Mouse (Mus musculus) hindbrain, embryonic 14.5 days (tissue): ENCODE results near the gene Mdm4. TPM values are rescaled to one million over a fixed set of nuclear protein-coding genes. Genes with fewer than 3 reads are reported as not detected.

Experiments used
- ATAC-seq: fragments of 200-750 bp; cut with Nextera tagmentation; 2 replicates; pipeline ENCODE4 v1.8.0; 2017; ENCODE audit warnings: moderate number of reproducible peaks, mild to moderate bottlenecking, moderate TSS enrichment, moderate library complexity; ENCODE audit not compliant: low FRiP score
- DNase-seq: peaks from one replicate; pipeline ENCODE4 v3.0.0-alpha.2; 2015; ENCODE audit warnings: low spot score
- H3K27ac ChIP-seq: fragments of 300-500 bp; sonication (generic); 2 replicates; pipeline ENCODE4 v1.5.1; 2014; ENCODE audit warnings: mild to moderate bottlenecking, moderate library complexity
- H3K27me3 ChIP-seq: fragments of 300-500 bp; sonication (generic); 2 replicates; pipeline ENCODE4 v1.6.1; 2014; ENCODE audit warnings: mild to moderate bottlenecking, low read length, mixed read lengths; ENCODE audit not compliant: control insufficient read depth, insufficient read depth
- H3K36me3 ChIP-seq: fragments of 300-500 bp; sonication (generic); replicated peaks from 2 replicates; pipeline ENCODE4 v1.6.1; 2014; ENCODE audit not compliant: control insufficient read depth, insufficient read depth
- H3K4me1 ChIP-seq: fragments of 300-500 bp; sonication (generic); replicated peaks from 2 replicates; pipeline ENCODE4 v1.6.1; 2014; ENCODE audit warnings: antibody characterized with exemption, low read length, mixed read lengths; ENCODE audit not compliant: control insufficient read depth, insufficient read depth
- H3K4me2 ChIP-seq: fragments of 300-500 bp; sonication (generic); replicated peaks from 2 replicates; pipeline ENCODE4 v1.6.1; 2014; ENCODE audit warnings: mild to moderate bottlenecking, moderate library complexity
- H3K4me3 ChIP-seq: fragments of 300-500 bp; sonication (generic); replicated peaks from 2 replicates; pipeline ENCODE4 v1.5.1; 2014; ENCODE audit warnings: mild to moderate bottlenecking, low read length
- H3K9ac ChIP-seq: fragments of 300-500 bp; sonication (generic); 2 replicates; pipeline ENCODE4 v1.6.1; 2014
- H3K9me3 ChIP-seq: fragments of 300-500 bp; sonication (generic); 2 replicates; pipeline ENCODE4 v1.6.1; 2016; ENCODE audit warnings: low read length; ENCODE audit not compliant: control insufficient read depth
- WGBS: fragments of 180-500 bp; shearing (Covaris S2); extraction: QIAGEN DNeasy Blood & Tissue Kit; methylation state at CpG from one replicate; pipeline ENCODE4 v1.1.7; 2014; 5-methylcytosine and 5-hydroxymethylcytosine counted together
- polyA plus RNA-seq: library from polyadenylated mRNA; unstranded; fragments of >200 nt; fragmentation: Nextera tagmentation; extraction: Ambion mirVana; gene quantifications from 2 replicates; pipeline ENCODE4 v1.2.1, GENCODE M21; 2014

The Mdm4 gene
- polyA plus RNA-seq, 1 experiment from 2014 or later: 51.8 TPM

DNA sequence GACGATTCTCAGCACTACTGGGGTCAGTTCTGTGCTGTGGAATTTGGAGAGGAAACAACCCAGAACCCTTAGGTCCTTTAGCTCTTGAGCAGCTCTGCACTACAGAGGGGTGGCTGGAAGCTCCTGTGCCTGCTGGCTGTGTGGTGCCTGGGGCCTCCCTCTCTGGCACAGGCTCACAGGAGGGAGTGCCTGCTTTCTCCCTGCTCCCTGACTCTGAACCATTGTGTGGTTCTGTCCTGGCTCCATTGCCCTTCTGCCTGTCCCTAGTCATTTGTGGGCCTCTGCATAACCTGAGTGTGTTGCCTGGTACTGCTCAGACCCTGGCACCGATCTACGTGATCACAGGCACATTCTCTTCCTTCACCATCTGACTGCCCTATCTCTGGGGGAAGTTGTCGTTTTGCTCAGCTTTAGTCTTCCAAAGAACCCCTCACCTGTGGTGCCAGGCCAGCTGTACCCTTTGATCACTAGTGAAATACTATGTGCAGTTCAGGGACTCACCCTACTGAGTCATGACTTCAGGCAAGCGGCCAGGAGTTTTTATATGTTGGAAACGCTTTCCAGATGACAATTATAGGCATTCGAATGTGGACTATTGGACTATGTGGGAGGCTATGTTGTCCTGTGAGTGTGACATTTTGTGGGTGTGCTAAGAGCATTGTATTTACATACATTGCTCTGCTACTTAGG is 27.1 kb upstream of the Mdm4 start:
- H3K4me3 ChIP-seq: no peak overlapping the region
- H3K27ac ChIP-seq: no peak overlapping the region
- peak; percentile 46; the same call in 1 of the 2 replicates for ATAC-seq
- no peaks in the 10 kb centered on the region for H3K27me3 ChIP-seq
- peaks cover 6% of the 10 kb centered on the region; the same call in 1 of the 2 replicates for H3K36me3 ChIP-seq
- H3K4me2 ChIP-seq: no peak overlapping the region
- H3K9me3 ChIP-seq: no peaks in the 10 kb centered on the region
- DNase-seq: no peak
- H3K4me1 ChIP-seq: peaks cover 21% of the 10 kb centered on the region
- no peak overlapping the region for H3K9ac ChIP-seq
- WGBS: 66% methylated on average over 7 of the region's 7 CpGs

- no peak overlapping the region for H3K27ac ChIP-seq
- 82% methylated on average over 8 of the region's 8 CpGs for WGBS
- no peak overlapping the region for H3K9ac ChIP-seq
- no peak overlapping the region for H3K4me2 ChIP-seq
- H3K4me1 ChIP-seq: peaks cover 28% of the 10 kb centered on the region
- no peaks in the 10 kb centered on the region for H3K36me3 ChIP-seq
- H3K4me3 ChIP-seq: no peak overlapping the region
- H3K27me3 ChIP-seq: no peaks in the 10 kb centered on the region
- ATAC-seq: no peak
- H3K9me3 ChIP-seq: no peaks in the 10 kb centered on the region
- no peak for DNase-seq
Observed at GRCm38 (mm10) chr1:133054326-133054725, 24.0 kb upstream of the Mdm4 start.

GRCm38 (mm10) chr1:133053034-133053433 is 22.7 kb upstream of the Mdm4 start:
- ATAC-seq (no peak), DNase-seq (no peak)
- Histone ChIP-seq H3K27ac (no peak overlapping the region), H3K4me1 (peaks cover 38% of the 10 kb centered on the region), H3K36me3 (no peaks in the 10 kb centered on the region), H3K27me3 (no peaks in the 10 kb centered on the region), H3K9me3 (no peaks in the 10 kb centered on the region), H3K9ac (no peak overlapping the region), H3K4me3 (no peak overlapping the region), H3K4me2 (no peak overlapping the region)
- 59% methylated on average over 5 of the region's 5 CpGs for WGBS

DNA sequence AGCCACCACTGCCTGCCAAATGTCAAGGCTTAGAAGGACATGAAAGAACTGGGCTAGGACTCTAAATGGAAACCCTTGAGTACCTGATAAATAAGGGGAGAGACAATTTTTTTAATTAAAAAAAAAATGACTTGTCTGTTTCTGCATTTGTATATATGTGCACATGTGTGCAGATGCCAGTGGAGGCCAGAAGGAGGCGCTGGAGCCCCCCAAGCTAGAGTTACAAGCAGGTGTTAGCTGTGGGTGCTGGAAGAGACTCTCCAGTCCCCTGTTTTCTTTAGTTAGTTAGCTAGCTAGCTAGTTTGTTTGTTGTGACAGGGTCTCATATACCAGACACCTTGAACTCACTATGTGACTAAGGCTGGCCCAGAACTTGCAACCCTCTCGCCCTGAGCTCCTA is 21.5 kb upstream of the Mdm4 start:
- no peak for ATAC-seq
- no peaks in the 10 kb centered on the region for H3K9me3 ChIP-seq
- H3K4me1 ChIP-seq: peaks cover 39% of the 10 kb centered on the region
- H3K27ac ChIP-seq: no peak overlapping the region
- H3K27me3 ChIP-seq: no peaks in the 10 kb centered on the region
- no peak for DNase-seq
- no peak overlapping the region for H3K4me2 ChIP-seq
- H3K9ac ChIP-seq: no peak overlapping the region
- H3K36me3 ChIP-seq: no peaks in the 10 kb centered on the region
- no peak overlapping the region for H3K4me3 ChIP-seq
- WGBS: 87% methylated on average over 2 of the region's 2 CpGs

DNA sequence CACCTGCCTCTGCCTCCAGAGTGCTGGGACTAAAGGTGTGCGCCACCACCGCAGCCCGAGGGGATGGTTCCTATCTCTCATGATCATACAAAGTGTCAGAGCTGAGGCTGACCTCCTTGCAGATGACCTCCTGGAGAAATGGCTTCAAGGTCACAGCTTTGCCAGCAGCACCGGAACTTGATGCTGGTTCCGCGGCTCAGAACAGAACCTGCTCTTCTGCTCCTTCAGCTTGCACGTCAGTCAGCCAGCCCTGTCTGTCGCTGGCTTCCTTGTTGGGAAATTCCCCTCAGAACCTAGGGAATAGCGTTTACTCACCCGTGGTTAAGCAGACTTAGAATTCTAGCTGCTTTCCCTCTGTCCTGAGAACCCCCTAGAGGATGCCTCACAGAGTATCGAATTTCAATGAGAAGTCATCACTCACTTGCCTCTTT is 19.7 kb upstream of the Mdm4 start:
- Histone ChIP-seq H3K27ac (no peak overlapping the region), H3K27me3 (no peaks in the 10 kb centered on the region), H3K4me2 (0 out of 2 replicates have a peak overlapping the region, but pooled peaks have one; percentile 10), H3K9me3 (no peaks in the 10 kb centered on the region), H3K36me3 (no peaks in the 10 kb centered on the region), H3K9ac (0 out of 2 replicates have a peak overlapping the region, but pooled peaks have one; percentile 31), H3K4me1 (peaks cover 42% of the 10 kb centered on the region), H3K4me3 (no peak overlapping the region)
- DNase-seq: no peak
- no peak for ATAC-seq
- WGBS: 21% methylated on average over 11 of the region's 11 CpGs

DNA sequence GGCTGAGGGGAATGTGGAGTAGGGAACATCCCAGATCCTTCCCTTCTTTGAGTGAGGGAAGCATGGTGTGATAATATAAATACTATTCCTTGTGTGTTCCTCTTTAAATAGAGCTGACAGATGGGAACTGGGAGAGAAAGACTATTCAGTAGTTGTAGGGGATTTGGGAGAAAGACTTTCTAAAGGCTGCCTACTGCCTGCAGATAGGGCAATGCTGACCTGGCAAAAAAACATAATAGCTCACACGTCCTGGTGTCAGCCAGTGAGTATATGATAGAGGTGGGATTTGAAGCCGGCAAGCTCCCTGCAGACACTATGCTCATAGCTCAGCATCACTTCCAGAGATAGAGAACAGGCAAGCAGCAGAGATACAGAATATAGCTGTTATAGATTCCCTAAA is 18.3 kb upstream of the Mdm4 start:
- Histone ChIP-seq H3K9me3 (no peaks in the 10 kb centered on the region), H3K27me3 (no peaks in the 10 kb centered on the region), H3K4me1 (peaks cover 45% of the 10 kb centered on the region), H3K4me2 (peak overlapping the region; percentile 87), H3K4me3 (no peak overlapping the region), H3K9ac (peak overlapping the region; percentile 18), H3K27ac (no peak overlapping the region), H3K36me3 (no peaks in the 10 kb centered on the region)
- DNase-seq (no peak), ATAC-seq (no peak)
- 22% methylated on average over 2 of the region's 2 CpGs for WGBS

DNA sequence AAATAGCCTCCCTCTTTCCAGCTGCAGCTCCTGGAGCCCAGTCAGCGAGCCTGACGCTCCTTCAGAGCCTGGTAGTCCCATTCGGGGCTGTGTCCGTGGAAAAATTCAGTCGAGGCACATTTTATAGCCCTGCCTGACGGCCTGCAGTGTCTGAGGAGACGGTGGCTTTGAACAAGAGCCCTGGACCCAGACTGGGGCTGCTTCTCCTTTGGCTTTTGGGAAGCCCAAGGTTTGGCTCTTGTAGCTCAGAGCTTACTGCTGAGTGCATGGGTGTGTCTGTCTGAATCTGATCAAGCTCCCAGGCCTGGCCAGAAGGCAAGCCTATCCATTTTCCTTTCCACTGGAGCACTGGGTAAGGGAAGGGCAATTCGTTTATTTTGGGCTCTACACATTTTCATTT is 17.2 kb upstream of the Mdm4 start:
- no peak for ATAC-seq
- no peak for DNase-seq
- Histone ChIP-seq H3K4me3 (peak overlapping the region; percentile 96), H3K4me1 (peaks cover 39% of the 10 kb centered on the region), H3K27ac (peak overlapping the region; percentile 97), H3K4me2 (peak overlapping the region; percentile 87), H3K9ac (peak overlapping the region; percentile 100), H3K27me3 (no peaks in the 10 kb centered on the region), H3K36me3 (no peaks in the 10 kb centered on the region), H3K9me3 (no peaks in the 10 kb centered on the region)
- 24% methylated on average over 8 of the region's 8 CpGs for WGBS

- ATAC-seq (peak; percentile 66), DNase-seq (peak; percentile 48)
- no peaks in the 10 kb centered on the region for H3K27me3 ChIP-seq
- H3K9ac ChIP-seq: peak overlapping the region; percentile 100
- peaks cover 35% of the 10 kb centered on the region for H3K4me1 ChIP-seq
- H3K4me2 ChIP-seq: peak overlapping the region; percentile 87
- H3K9me3 ChIP-seq: no peaks in the 10 kb centered on the region
- H3K4me3 ChIP-seq: peak overlapping the region; percentile 96
- H3K27ac ChIP-seq: peak overlapping the region; percentile 97
- no peaks in the 10 kb centered on the region for H3K36me3 ChIP-seq
- WGBS: under 1% methylated on average over 30 of the region's 40 CpGs
Observed at GRCm38 (mm10) chr1:133046441-133046931, 16.1 kb upstream of the Mdm4 start.

- Histone ChIP-seq H3K36me3 (no peaks in the 10 kb centered on the region), H3K4me1 (peaks cover 35% of the 10 kb centered on the region), H3K9me3 (no peaks in the 10 kb centered on the region), H3K9ac (peak overlapping the region; percentile 100), H3K27ac (peak overlapping the region; percentile 97), H3K4me2 (peak overlapping the region; percentile 87), H3K27me3 (no peaks in the 10 kb centered on the region), H3K4me3 (peak overlapping the region; percentile 96)
- under 1% methylated on average over 57 of the region's 71 CpGs for WGBS
- peak; percentile 90 for ATAC-seq
- DNase-seq: peak; percentile 77
Observed at GRCm38 (mm10) chr1:133045861-133046440, 15.6 kb upstream of the Mdm4 start.
